Mouse (Mus musculus) thymus, adult 2 months (tissue): ENCODE data around the gene Otud3. TPM values are rescaled to one million over a fixed set of nuclear protein-coding genes. Genes with fewer than 3 reads are reported as not detected.

Experiments
- DNase-seq: peaks from one replicate; pipeline ENCODE4 v3.0.0; 2021
- H3K27ac ChIP-seq: fragments of 200-500 bp; 2 replicates; pipeline ENCODE4 v1.5.1; 2012; ENCODE audit warnings: low read length, control low read depth; ENCODE audit not compliant: control insufficient read depth, insufficient read depth
- H3K27me3 ChIP-seq: fragments of 200-500 bp; 2 replicates; pipeline ENCODE4 v1.6.1; 2012; ENCODE audit warnings: mild to moderate bottlenecking, low read length, moderate library complexity, mixed read lengths; ENCODE audit not compliant: control insufficient read depth, insufficient read depth
- H3K36me3 ChIP-seq: fragments of 200-500 bp; 2 replicates; pipeline ENCODE4 v1.6.1; 2012; ENCODE audit warnings: mild to moderate bottlenecking, low read length, moderate library complexity; ENCODE audit not compliant: control insufficient read depth, insufficient read depth
- H3K4me1 ChIP-seq: fragments of 200-500 bp; replicated peaks from 2 replicates; pipeline ENCODE4 v1.6.1; 2012; ENCODE audit warnings: low read length; ENCODE audit not compliant: control insufficient read depth, insufficient read depth
- H3K4me3 ChIP-seq: fragments of 200-500 bp; 2 replicates; pipeline ENCODE4 v1.5.1; 2012; ENCODE audit warnings: mild to moderate bottlenecking, low read length, control low read depth, moderate library complexity; ENCODE audit not compliant: control insufficient read depth, insufficient read depth
- CTCF ChIP-seq: fragments of 200-500 bp; IDR thresholded peaks from 2 replicates; pipeline ENCODE4 v1.5.1; 2012; ENCODE audit warnings: mild to moderate bottlenecking, control low read depth, low read length, moderate library complexity, borderline replicate concordance; ENCODE audit not compliant: control insufficient read depth, poor library complexity, insufficient read depth; ENCODE audit errors: extremely low read depth
- POLR2A ChIP-seq: fragments of 200-500 bp; IDR thresholded peaks from 2 replicates; pipeline ENCODE4 v1.6.1; 2012; ENCODE audit warnings: mild to moderate bottlenecking, low read length, control low read depth, moderate library complexity; ENCODE audit not compliant: control insufficient read depth, poor library complexity, insufficient read depth; ENCODE audit errors: extremely low read depth
- WGBS: fragments of 180-500 bp; shearing (Covaris S2); methylation state at CpG from one replicate; pipeline ENCODE4 v1.1.7; 2018; 5-methylcytosine and 5-hydroxymethylcytosine counted together
- polyA plus RNA-seq: library from polyadenylated mRNA; depleted of rRNA; stranded (reverse); fragments of >200 nt; gene quantifications from 2 replicates; pipeline ENCODE4 v1.2.3, GENCODE M21; 2012

The Otud3 gene
- polyA plus RNA-seq, 1 experiment = 8.9 TPM

- TF ChIP-seq POLR2A (no peak), CTCF (no peak)
- Histone ChIP-seq H3K36me3 (no peaks in the 10 kb centered on the region), H3K27ac (peak overlapping the region; percentile 2; the same call in 1 of the 2 replicates), H3K4me1 (peaks cover 20% of the 10 kb centered on the region), H3K27me3 (no peaks in the 10 kb centered on the region), H3K4me3 (no peak overlapping the region)
- DNase-seq = no peak
- WGBS = 90% methylated on average over 6 of the region's 6 CpGs
Measured at GRCm38 (mm10) chr4:138941966-138942365, 28.2 kb upstream of the Otud3 start.

DNA sequence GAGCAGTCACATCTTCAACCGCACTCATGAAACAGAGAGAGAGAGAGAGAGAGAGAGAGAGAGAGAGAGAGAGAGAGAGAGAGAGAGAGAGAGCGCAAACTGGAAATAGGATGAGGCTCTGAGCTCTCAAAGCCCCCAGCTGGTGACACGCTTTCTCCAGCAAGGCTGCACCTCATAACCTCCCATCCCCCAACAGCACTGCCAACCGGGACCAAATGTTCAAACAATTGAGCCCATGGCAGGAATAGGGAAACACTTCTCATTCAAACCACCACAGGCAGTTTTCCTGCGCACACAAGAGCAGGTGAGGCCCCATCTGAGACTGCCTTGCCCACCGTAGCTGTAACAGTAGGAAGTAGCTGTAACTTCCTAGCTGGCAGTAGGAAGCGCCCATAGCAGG is 27.7 kb upstream of the Otud3 start:
- DNase-seq = peak; percentile 24
- Histone ChIP-seq H3K4me3 (no peak overlapping the region), H3K27me3 (no peaks in the 10 kb centered on the region), H3K36me3 (no peaks in the 10 kb centered on the region), H3K27ac (peak overlapping the region; percentile 67; the same call in 1 of the 2 replicates), H3K4me1 (peaks cover 20% of the 10 kb centered on the region)
- TF ChIP-seq POLR2A = no peak
- TF ChIP-seq CTCF = no peak
- 50% methylated on average over 7 of the region's 7 CpGs for WGBS

DNA sequence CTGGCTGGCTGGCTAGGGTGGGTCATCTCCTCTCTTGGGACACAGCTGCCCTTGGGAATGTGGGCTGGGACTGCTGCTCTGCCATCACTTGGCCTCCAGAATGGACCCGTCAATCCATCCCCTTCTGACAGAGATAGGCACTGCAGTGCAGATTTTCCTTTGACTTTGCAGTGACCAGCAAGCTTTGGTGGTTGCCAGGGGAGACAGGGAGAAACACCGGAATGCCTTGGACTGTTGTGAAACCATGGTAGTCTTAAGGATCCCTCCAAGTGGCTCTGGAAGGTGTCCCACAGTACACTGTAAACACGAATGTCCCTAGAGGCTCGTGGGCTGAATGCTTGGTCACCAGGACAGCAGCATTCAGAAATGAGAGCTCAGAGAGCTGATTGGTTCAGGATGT is 25.7 kb upstream of the Otud3 start:
- Histone ChIP-seq H3K27ac (no peak overlapping the region), H3K4me3 (no peak overlapping the region), H3K27me3 (no peaks in the 10 kb centered on the region), H3K4me1 (peaks cover 19% of the 10 kb centered on the region), H3K36me3 (no peaks in the 10 kb centered on the region)
- no peak for DNase-seq
- TF ChIP-seq CTCF (no peak), POLR2A (no peak)
- 94% methylated on average over 4 of the region's 4 CpGs for WGBS

DNA sequence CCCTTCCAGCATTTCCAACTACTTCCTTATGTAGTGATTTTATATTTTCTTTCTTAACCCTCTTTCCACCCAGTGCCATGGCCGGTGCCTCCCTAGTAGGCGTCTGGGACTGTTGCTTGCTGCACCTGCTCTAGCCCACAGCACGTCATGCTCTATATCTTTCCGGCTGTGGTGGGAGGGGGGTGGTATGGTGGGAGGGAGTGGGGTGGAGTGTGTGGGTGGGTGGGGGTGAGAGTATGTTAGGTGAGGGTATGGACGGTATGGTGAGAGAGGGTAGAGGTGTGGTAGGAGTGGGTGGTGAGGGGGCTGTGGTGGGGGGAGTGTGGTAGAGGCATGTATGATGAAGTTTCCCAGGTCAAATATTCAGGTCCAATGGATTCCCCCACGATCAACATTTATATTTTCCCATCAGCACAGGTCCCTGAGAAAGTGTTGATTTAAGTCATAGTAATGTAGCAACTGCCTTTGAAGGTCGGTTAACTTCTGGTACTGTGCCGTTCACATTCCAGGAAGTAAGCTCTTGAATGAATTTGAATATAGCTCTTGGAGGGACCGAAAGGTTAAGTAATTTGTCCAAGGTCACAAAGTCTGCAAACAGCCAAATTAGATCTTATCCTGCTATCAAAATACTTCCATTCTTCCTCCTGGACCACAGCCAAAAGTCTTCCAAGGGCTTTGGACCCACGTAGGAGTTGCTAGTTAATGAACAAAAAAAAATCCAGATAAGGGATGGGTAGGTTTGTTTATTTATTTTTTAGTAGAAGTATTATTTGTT is 24.9 kb upstream of the Otud3 start:
- TF ChIP-seq CTCF (no peak), POLR2A (no peak)
- Histone ChIP-seq H3K27me3 (no peaks in the 10 kb centered on the region), H3K36me3 (no peaks in the 10 kb centered on the region), H3K27ac (peak overlapping the region; percentile 42; the same call in 1 of the 2 replicates), H3K4me3 (no peak overlapping the region), H3K4me1 (peaks cover 13% of the 10 kb centered on the region)
- 39% methylated on average over 10 of the region's 10 CpGs for WGBS
- peak; percentile 26 for DNase-seq

- no peak for DNase-seq
- Histone ChIP-seq H3K27ac (no peak overlapping the region), H3K36me3 (no peaks in the 10 kb centered on the region), H3K4me3 (no peak overlapping the region), H3K27me3 (no peaks in the 10 kb centered on the region), H3K4me1 (peaks cover 2% of the 10 kb centered on the region; the same call in 1 of the 2 replicates)
- TF ChIP-seq POLR2A (no peak), CTCF (no peak)
- WGBS = 91% methylated on average over 11 of the region's 11 CpGs
Measured at GRCm38 (mm10) chr4:138934456-138935145, 20.9 kb upstream of the Otud3 start.

GRCm38 (mm10) chr4:138933862-138934261 is 20.1 kb upstream of the Otud3 start:
- no peak for TF ChIP-seq POLR2A
- no peak for TF ChIP-seq CTCF
- Histone ChIP-seq H3K36me3 (no peaks in the 10 kb centered on the region), H3K27me3 (no peaks in the 10 kb centered on the region), H3K27ac (no peak overlapping the region), H3K4me3 (no peak overlapping the region), H3K4me1 (0 out of 2 replicates have a peak, but pooled peaks cover 2% of the 10 kb centered on the region)
- no peak for DNase-seq
- 81% methylated on average over 3 of the region's 3 CpGs for WGBS
